Mouse (Mus musculus): ENCODE results near the gene Nfyc.

- TF ChIP-seq CTCF (conservative IDR thresholded peaks at IDR 0.05; ENCODE audit: low read length): no peak
- no peak for TF ChIP-seq POU5F1 (IDR thresholded peaks at IDR 0.05; ENCODE audit: borderline replicate concordance, low read length)
Measured at GRCm38 (mm10) chr4:120878728-120879127, 47.4 kb upstream of the Nfyc start.

Data from E14TG2a.4 (cell line).